Mouse (Mus musculus) stomach, embryonic 16.5 days (tissue): ENCODE data around the gene Gar1. TPM values are rescaled to one million over a fixed set of nuclear protein-coding genes. Genes with fewer than 3 reads are reported as not detected.

Experiments
- ATAC-seq: fragments of 200-750 bp; cut with Nextera tagmentation; 2 replicates; pipeline ENCODE4 v1.8.0; 2017; ENCODE audit warnings: moderate number of reproducible peaks, moderate TSS enrichment; ENCODE audit not compliant: insufficient read depth, low FRiP score
- H3K27ac ChIP-seq: fragments of 300-500 bp; sonication (generic); 2 replicates; pipeline ENCODE4 v1.5.1; 2014; ENCODE audit warnings: low read length
- H3K27me3 ChIP-seq: fragments of 300-500 bp; sonication (generic); 2 replicates; pipeline ENCODE4 v1.6.1; 2014; ENCODE audit warnings: low read length, control low read depth, mixed read lengths; ENCODE audit not compliant: control insufficient read depth, insufficient read depth
- H3K36me3 ChIP-seq: fragments of 300-500 bp; sonication (generic); 2 replicates; pipeline ENCODE4 v1.6.1; 2014; ENCODE audit warnings: low read length; ENCODE audit not compliant: control insufficient read depth, insufficient read depth
- H3K4me1 ChIP-seq: fragments of 300-500 bp; sonication (generic); 2 replicates; pipeline ENCODE4 v1.6.1; 2014; ENCODE audit warnings: low read length, control low read depth, mixed read lengths; ENCODE audit not compliant: control insufficient read depth, insufficient read depth
- H3K4me2 ChIP-seq: fragments of 300-500 bp; sonication (generic); 2 replicates; pipeline ENCODE4 v1.6.1; 2014; ENCODE audit warnings: low read depth, low read length, mixed read lengths
- H3K4me3 ChIP-seq: fragments of 300-500 bp; sonication (generic); replicated peaks from 2 replicates; pipeline ENCODE4 v1.5.1; 2014; ENCODE audit warnings: mild to moderate bottlenecking, low read length
- H3K9ac ChIP-seq: fragments of 300-500 bp; sonication (generic); 2 replicates; pipeline ENCODE4 v1.6.1; 2014; ENCODE audit warnings: low read length
- H3K9me3 ChIP-seq: fragments of 300-500 bp; sonication (generic); replicated peaks from 2 replicates; pipeline ENCODE4 v1.6.1; 2016; ENCODE audit warnings: low read length, control low read depth; ENCODE audit not compliant: control insufficient read depth
- WGBS: fragments of 180-500 bp; shearing (Covaris S2); extraction: QIAGEN DNeasy Blood & Tissue Kit; methylation state at CpG from one replicate; pipeline ENCODE4 v1.1.7; 2014; 5-methylcytosine and 5-hydroxymethylcytosine counted together
- polyA plus RNA-seq: library from polyadenylated mRNA; unstranded; fragments of >200 nt; fragmentation: Nextera tagmentation; extraction: Ambion mirVana; gene quantifications from 2 replicates; pipeline ENCODE4 v1.2.1, GENCODE M21; 2015

Gar1 gene
- polyA plus RNA-seq, 1 experiment from 2014 or later, result 44.5 TPM

GRCm38 (mm10) chr3:129782746-129783145, 48.5 kb downstream of the Gar1 start:
- Histone ChIP-seq H3K27ac (no peak overlapping the region), H3K36me3 (no peaks in the 10 kb centered on the region), H3K4me1 (no peaks in the 10 kb centered on the region), H3K9ac (no peak overlapping the region), H3K4me2 (no peak overlapping the region), H3K4me3 (no peak overlapping the region), H3K9me3 (no peaks in the 10 kb centered on the region), H3K27me3 (no peaks in the 10 kb centered on the region)
- WGBS, result 90% methylated on average over 3 of the region's 3 CpGs
- no peak for ATAC-seq

- H3K27ac ChIP-seq, result no peak overlapping the region
- no peaks in the 10 kb centered on the region for H3K4me1 ChIP-seq
- 44% methylated on average over 10 of the region's 10 CpGs for WGBS
- H3K9ac ChIP-seq, result no peak overlapping the region
- H3K4me2 ChIP-seq, result no peak overlapping the region
- no peak for ATAC-seq
- no peaks in the 10 kb centered on the region for H3K36me3 ChIP-seq
- H3K9me3 ChIP-seq, result no peaks in the 10 kb centered on the region
- no peaks in the 10 kb centered on the region for H3K27me3 ChIP-seq
- H3K4me3 ChIP-seq, result no peak overlapping the region
Observed at GRCm38 (mm10) chr3:129781435-129781834, 49.8 kb downstream of the Gar1 start.

Other genes with a start within 250 kb of the Gar1 start
- gene Egf, start 76.1 kb downstream of the Gar1 start, polyA plus RNA-seq, result 1.5 and 2.2 TPM in 2 replicates
- not detected in 2 replicates for gene Lrit3, start 27.4 kb downstream of the Gar1 start, polyA plus RNA-seq
- 0.16 TPM in 1 of 2 replicates, not detected in the other for gene Rrh, start 8.8 kb downstream of the Gar1 start, polyA plus RNA-seq
- gene Cfi, start 4.5 kb upstream of the Gar1 start, polyA plus RNA-seq, result 103 and 125 TPM in 2 replicates
- 49.4 and 56.0 TPM in 2 replicates for gene Pla2g12a, start 47.2 kb upstream of the Gar1 start, polyA plus RNA-seq
- 107 TPM in 2 replicates for gene Casp6, start 70.0 kb upstream of the Gar1 start, polyA plus RNA-seq
- gene Mcub, start 138.8 kb upstream of the Gar1 start, polyA plus RNA-seq, result 6.0 and 6.1 TPM in 2 replicates
- 28.2 and 29.7 TPM in 2 replicates for gene Sec24b, start 230.2 kb upstream of the Gar1 start, polyA plus RNA-seq